Mouse (Mus musculus) CD4-positive, CD25-positive, alpha-beta regulatory T cell, adult 9 weeks (primary cell): ENCODE measurements around the gene Nudt16. TPM values are rescaled to one million over a fixed set of nuclear protein-coding genes. Genes with fewer than 3 reads are reported as not detected.

Experiments used
- polyA plus RNA-seq: library from polyadenylated mRNA; unstranded; fragments of 100-300 nt; shearing (Covaris generic); gene quantifications from one replicate; pipeline ENCODE4 v1.2.1, GENCODE M21; 2017

The Nudt16 gene
- 15.5 TPM for polyA plus RNA-seq

GRCm38 (mm10) chr9:105131253-105132001 is at the start of gene Nudt16:
Nudt16 (minus strand) TSS chr9:105131824.

DNA sequence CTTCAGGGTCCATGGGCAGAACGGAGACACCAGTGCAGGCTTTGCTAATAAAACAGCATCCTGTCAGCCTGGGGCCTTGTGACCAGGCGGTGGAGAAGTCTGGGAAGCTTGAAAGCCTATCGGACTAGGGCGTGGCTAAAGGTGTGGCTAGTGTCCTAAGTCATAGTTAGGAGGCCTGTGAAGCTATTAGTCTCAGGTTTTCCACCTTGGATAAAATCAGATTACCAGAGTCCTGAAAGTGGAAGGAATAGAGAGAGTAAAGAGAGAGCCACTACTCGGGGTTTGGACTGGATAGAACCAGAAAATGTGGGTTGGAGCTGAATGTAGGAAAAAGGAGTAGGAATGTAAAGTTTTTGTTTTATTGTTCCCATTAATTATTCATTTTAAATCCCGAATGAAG is 13.4 kb upstream of the Nudt16 start, which contains the start of gene 1700080E11Rik:
TSS of gene 1700080E11Rik (minus strand) at position 101 of the 400 bp plus-strand sequence.

Other genes starting within 250 kb of the Nudt16 start
- gene Mrpl3, start 78.6 kb downstream of the Nudt16 start, polyA plus RNA-seq = 30.6 TPM
- not detected for gene 1700080E11Rik, start 13.3 kb upstream of the Nudt16 start, polyA plus RNA-seq